Mouse (Mus musculus): ENCODE results near the gene Copb1. TPM values are rescaled to one million over a fixed set of nuclear protein-coding genes. Genes with fewer than 3 reads are reported as not detected.

Copb1 gene
- total RNA-seq, 2 experiments from 2014 or later: 53.4 to 53.6 TPM

GRCm38 (mm10) chr7:114181391-114181790 lies 73.1 kb downstream of the Copb1 start:
- intact Hi-C loops (cut with DNase I): no loop called here
- DNase-seq: peak; percentile 84 to 89

GRCm38 (mm10) chr7:114176588-114176987 lies 77.9 kb downstream of the Copb1 start:
- intact Hi-C loops (cut with DNase I): no loop called here
- DNase-seq: no peak

DNA sequence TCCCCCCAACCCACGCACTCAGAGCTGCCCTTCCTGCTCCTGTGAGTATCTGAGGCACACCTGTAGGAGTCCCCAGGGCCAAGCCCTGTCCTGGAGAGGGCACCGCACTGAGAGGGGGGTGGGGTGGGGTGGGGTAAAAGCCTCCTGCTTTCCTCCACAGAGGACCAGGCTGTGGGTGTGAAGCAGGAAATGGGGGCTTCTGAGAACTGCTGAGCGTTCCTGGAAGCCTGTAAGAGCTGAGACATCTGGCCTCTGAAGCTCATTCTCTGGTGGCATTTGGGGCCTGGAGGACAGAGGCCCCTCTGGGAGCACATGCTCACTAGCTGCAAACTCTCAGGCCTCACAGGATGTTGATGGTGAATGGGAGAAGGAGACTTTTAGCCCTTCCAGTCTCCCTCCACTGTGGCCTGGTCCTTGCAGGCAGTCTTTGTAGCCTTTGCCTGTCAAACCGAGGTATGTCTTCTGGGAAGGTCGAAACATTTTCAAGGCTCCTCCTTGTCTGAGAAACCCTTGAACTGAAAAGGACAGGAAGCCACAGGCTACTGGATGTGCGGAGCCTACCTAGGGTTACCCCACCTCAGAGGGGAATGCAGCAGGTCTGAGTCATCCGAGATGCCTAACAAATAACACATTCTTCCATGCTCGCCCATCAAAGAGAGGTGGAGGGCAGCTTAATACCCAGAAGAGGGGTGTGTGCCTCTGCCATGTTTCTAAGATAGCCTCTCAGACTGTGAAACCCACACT lies 83.0 kb downstream of the Copb1 start:
- DNase-seq: peak; percentile 7 to 23
- intact Hi-C loops (cut with DNase I): no loop called here

DNA sequence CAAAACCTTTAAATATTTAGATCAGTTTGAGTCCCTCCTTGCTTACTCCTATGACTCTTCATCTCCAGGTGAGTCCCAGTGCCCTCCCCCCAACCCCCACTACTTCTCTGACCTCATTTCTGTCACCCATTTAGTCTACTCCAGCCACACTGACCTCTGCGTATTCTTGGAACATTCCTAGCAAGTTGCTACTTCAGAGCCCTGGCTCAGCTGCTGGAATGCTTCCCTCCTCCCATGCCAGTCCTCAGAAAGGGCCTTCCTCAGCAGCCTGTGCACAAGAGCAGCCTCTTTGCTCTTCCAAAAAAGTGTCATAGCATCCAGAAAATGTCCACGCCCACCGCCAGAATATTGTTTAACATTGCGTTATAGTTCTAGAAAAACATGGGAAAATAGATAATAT lies 84.5 kb downstream of the Copb1 start:
- DNase-seq: peak; percentile 14 to 43
- intact Hi-C loops (cut with DNase I): loop anchor here (5.0 kb wide), 1 partner anchor 42 kb away; no protein-coding TSS in a partner anchor

DNA sequence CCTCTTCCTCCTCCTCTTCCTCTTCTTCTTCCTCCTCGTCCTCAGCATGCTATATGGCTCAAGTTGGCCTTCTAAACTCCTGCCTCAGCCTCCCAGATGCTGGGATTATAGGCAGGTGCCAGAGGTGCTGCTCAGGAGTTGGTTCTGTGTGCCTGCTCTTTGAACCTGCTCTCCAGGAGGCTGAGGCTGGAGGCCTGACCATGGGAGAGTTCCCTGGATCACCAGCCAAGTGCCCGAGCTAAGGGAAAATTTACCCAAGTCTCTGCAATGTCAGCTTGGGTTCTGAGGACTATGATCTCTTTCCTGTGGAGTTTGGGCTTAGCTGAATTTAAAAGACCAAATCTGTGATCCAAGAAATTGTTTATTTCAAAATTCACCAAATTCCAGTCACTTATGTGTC lies 85.1 kb downstream of the Copb1 start:
- DNase-seq: no peak
- intact Hi-C loops (cut with DNase I): loop anchor here (5.0 kb wide), 1 partner anchor 43 kb away; no protein-coding TSS in a partner anchor

Other genes with a start within 250 kb of the Copb1 start
- 10 to 100 TPM; 43.8 to 44.2 TPM for gene Rras2, start 136.9 kb downstream of the Copb1 start, total RNA-seq (2021)
- gene Psma1, start 21.4 kb upstream of the Copb1 start, total RNA-seq (2021): 100 to 1,000 TPM; 127 to 136 TPM
- 1 to 10 TPM; 5.2 to 7.9 TPM for gene Pde3b, start 160.6 kb upstream of the Copb1 start, total RNA-seq (2021)